Mouse (Mus musculus) left cerebral cortex, adult 11 months (tissue): ENCODE measurements around the gene Sh2d1b1.

Source experiments
- DNase-seq: peaks from one replicate; pipeline ENCODE4 v3.0.0; 2022; ENCODE audit warnings: low spot score

Sh2d1b1 gene

DNA sequence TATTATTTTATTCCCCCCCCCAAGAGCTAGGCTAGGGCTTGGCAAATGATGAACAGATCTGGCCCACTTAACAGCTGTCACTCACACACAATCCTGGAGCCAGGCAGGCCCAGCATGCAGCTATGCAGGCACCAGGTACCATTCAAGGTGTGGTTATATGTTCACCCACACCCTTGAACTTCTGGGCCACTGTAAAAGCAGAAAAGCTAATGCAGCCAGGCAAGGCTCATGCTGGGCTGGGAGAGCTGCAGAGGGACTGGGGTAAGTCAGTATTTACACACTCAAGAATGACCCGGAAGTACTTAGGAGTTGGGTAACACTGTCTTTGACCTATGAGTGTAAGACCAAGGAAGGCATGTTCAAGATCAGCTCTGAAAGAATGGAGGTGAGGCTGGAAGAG is 47.2 kb downstream of the Sh2d1b1 start:
- no peak for DNase-seq

DNA sequence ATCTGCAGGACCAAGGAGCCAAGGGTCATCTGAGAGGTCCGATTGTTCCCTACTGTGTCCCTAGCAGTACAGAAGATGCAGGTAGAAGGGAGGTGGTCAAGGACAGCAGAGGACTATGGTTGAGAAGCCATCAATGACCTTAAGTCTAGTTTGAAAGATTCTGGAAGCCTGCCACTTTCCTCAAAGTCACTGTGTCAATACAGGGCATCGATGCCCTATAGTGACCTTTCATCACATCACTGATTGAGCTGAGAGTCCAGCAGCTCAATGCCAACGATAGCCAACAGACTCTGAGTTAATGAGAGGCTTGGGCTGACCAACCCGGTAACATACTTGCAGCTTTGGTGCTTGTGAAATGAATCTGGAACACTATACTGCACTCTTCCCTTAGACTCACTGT is 48.2 kb downstream of the Sh2d1b1 start:
- DNase-seq = no peak

DNA sequence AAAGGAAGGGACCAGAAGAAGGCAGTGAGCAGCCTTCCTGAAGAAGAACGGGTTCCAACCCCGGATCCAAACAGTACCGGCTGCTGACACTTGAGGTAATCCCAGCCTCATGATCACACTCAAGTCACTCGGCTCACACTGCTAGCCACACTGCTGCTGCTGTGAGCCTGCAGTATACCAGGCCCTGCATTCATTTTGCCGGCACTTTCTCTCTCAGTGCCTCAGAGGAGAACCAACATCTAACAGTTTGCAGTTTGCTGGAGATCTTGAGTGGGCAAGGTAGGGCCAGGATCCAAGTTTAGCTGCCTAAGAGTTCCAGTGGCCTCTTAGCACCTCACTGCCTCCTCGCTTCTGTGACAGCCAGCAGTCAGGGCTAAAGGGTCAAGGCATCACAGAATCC is 54.8 kb downstream of the Sh2d1b1 start:
- no peak for DNase-seq

DNA sequence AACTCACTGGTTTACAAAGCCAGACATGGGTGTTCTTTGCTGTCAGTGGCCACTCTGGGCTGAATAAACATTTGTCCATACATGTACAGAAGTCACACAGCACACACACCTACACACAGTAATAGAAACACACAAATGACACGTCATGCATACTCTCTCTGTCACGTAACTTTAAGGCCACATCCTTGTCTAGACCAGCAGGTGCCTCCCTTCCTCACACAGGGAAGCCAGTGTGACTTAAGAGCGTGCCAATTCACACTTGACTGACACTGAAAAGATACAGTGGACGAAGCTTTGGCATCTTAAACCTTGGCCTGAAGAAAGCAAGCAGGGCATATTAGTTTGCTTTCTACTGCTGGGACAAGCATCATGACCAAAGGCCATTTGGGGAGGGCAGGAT is 55.7 kb downstream of the Sh2d1b1 start:
- no peak for DNase-seq
